Mouse (Mus musculus): ENCODE data around the gene Odf3l1. TPM values are rescaled to one million over a fixed set of nuclear protein-coding genes. Genes with fewer than 3 reads are reported as not detected.

The Odf3l1 gene
- total RNA-seq, 2 experiments from 2014 or later = not detected

DNA sequence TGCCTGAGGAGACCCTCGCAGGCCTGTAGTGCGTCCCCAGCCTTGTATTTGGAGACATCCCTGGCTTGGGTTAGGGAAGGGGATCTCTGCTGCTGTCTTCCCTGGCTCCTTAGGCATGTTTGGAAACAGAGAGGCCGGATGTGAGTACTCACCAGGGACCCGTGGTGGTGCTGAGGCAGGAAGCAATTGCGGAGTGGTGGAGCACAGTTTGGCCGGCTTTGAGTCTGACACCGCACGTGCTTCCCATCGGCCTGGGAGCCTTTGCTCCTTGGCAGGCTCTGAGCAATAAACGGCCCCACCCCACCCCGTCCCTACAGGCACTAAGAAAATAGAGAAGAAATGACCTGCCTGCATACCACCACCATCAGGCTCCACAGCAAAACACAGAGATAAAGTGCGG is 18.3 kb upstream of the Odf3l1 start:
- DNase-seq = peak; percentile 66 to 67
- intact Hi-C loops (cut with DNase I) = no loop called here

DNA sequence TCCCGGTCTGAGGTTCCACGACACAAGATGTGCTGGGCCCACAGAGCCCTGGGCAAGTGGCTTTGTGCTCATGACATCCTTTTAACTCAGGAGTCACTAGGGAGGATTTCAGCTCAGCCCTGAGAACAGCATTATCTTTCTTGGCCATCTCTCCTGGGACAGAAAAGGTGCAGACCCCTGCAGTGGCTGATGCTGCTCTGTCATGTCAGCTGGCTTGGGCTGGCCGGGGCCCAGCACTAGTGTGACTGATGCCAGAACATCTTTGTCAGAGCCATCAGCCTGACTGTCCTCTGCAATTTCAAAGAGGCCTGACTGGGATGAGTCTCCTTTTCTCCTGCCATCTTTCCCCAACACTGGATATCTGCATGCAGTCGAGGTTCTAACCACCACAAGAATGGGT is 17.8 kb upstream of the Odf3l1 start:
- DNase-seq = no peak
- intact Hi-C loops (cut with DNase I) = no loop called here

DNA sequence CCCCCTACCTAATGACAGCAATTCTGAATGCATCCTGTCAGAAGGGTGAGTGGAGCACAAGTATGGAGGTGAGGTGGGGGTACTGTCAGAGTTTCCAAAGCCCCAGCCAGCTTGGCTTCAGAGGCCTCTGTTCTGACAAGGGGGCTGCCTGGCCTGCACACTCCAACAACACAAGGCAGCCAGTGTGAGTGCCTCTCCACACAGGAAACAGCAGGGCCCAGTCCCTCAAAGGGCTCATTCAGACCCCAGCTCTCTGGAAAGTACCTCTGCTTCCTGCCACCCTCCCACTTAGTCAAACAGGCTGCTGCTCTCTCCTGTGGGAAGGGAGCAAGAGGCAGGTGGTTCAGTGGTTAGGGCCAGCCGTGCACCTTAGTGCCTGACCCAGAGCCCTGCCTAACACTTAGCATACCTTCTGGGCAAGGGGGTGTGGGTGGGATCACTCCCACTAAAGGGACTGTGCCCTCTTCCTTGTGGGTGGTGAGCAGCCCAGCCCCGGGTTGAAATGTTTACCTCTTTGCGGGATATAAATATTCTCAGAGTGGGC is 17.1 kb upstream of the Odf3l1 start:
- intact Hi-C loops (cut with DNase I) = no loop called here
- DNase-seq = no peak

DNA sequence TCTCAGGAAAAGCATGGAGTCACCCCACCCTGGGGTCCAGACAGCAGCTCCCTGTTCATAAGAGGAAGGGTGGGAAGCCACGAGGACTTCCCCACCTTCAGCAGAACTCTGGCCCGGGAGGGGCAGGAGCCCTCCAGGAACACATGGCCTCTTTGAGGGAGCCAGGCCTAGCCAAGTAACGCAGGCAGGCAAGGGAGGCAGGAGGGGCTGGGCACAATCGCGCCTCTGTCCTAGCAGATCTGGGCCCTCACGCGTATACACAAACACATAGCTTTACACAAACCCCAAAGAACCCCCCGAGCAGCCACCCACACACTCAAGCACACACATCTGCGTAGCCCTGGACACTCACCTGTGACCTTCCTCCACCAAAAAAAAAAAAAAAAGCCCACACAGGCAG is 16.3 kb upstream of the Odf3l1 start:
- no peak for DNase-seq
- intact Hi-C loops (cut with DNase I) = no loop called here

DNA sequence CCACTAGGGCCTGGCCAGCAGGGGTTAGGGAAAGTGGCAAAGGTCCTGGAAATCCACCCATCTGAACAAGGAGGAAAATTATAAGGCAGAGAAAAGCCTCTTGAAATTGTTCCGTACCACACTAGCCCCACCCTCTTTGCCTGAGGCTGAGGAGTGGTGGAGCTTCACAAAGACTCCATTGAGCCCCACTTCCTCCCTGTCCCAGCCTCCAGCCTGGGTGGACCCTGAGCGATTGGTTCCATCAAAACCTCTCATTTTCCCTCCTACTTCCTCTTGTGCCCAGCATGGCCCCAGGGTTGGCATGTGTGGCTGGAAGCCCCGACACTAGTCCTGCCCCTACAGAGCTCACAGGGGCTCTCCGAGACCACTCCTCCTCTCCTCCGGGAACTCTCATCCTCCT is 12.8 kb upstream of the Odf3l1 start:
- no peak for DNase-seq
- intact Hi-C loops (cut with DNase I) = no loop called here

DNA sequence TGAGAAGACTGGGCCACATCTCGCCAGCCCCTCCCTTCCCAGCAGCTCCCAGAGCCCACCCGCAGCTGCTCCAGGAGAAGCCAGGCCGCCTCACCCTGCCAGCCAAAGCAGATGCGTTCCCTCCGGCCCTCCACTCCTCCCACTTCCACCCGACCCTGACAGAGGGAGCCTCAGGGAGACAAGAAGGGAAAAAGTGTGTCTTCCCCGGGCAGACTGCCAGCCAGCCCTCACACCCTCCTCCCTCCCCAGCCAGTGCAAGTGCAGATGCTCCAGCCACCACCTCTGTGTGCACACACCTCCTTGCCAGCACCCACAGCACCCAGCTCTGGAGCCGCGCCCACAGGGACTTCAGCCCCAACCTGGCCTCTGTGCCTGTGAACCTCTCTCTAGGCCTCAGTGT is 12.3 kb upstream of the Odf3l1 start:
- intact Hi-C loops (cut with DNase I) = no loop called here
- no peak for DNase-seq

DNA sequence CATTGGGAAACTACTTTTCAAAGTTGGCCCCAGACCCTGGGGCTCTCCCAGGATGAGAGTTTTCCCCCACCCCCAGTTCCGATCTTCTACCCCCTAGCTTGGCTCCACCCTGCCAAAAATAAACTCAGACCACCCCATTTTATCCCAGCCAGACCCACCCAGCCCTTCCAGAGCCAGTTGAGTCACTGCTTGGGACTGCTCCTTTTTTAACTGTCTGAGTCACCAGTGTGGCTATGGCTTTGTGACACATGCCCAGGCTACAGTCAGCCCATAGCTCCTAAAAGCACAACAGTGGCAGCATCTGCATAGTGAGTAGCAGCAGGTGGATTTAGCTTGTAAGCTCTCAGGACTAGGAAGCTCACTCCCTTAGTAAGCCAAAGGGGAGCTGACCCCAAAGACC is 8.6 kb upstream of the Odf3l1 start:
- intact Hi-C loops (cut with DNase I) = no loop called here
- DNase-seq = no peak

DNA sequence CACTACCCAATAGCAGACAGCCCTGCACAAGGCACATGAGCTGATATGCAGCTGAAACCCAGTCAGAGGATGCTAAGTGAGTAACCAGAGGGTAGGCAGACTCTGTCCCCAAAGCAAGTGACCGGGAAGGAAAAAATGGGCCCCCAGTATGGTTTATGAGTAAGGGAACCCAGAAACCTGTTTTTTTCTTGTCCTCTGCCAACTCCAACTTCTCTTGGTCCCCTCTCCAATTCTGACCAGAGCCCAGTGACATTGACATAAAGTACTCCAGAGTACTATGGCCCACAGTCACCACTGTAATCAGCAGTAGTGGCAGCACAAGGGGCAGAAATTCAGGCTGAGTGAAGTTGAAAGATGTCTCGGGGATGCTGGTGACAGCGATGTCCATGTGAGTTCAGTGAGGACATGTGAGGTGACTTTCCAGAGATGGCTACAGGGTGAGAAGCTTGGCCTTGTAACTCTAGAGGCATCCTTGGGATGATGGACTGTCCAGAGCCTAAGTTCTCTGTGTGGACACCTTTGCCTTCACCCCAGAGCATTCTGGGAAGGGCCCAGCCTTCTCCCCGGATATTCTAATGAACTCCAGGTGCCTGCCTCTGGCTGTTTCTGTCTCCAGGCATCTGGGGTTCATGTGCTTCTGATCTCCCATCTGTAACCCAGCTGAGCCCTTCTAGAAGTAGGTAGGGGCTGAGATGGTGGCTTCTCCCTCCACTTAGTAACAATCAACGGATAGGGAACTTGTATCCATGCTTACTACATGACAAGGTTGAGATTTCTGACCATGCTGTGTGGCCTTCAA is 7.8 kb upstream of the Odf3l1 start:
- intact Hi-C loops (cut with DNase I) = no loop called here

DNA sequence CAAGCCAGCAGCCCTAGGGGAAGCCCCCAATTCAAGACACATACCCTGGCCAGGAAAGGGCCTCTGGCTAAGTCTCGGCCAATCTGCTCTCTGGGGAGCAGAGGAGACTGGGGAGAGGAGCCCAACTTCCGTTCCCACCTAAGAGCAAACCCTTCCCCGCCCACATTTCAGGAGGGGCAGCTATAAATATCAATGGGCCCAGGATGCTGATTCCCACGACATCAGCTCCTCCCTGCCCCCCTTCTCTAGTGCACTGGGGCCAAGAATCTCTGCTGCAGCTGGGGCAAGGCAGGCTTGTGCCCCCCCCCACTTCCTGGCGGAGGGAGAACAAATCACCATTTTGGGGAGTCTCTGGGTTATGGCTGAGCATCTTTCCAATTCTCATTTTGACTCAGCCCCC is 6.7 kb upstream of the Odf3l1 start:
- intact Hi-C loops (cut with DNase I) = no loop called here
- peak; percentile 59 to 73 for DNase-seq

More for the DNA sequence above, 7.8 kb upstream of the Odf3l1 start:
- DNase-seq = no peak

DNA sequence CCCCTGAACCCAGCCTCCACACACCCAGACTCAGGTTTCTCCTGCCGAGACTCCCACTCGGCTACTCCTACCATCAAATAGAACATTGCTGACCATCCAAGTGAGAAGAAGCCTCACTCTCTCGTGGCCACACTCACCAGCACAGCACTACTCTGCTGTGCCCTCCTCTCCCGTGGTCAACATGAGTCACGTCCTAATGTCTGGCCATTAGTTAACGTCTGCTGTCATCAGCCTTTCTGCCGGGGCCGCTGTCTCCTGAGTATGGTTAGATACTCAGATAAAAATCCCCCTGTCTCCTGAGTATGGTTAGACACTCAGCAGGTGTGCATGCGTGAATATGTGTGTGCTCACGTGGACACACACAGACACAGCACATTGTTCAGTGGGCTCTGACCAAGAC is 6.3 kb upstream of the Odf3l1 start:
- DNase-seq = no peak
- intact Hi-C loops (cut with DNase I) = no loop called here

DNA sequence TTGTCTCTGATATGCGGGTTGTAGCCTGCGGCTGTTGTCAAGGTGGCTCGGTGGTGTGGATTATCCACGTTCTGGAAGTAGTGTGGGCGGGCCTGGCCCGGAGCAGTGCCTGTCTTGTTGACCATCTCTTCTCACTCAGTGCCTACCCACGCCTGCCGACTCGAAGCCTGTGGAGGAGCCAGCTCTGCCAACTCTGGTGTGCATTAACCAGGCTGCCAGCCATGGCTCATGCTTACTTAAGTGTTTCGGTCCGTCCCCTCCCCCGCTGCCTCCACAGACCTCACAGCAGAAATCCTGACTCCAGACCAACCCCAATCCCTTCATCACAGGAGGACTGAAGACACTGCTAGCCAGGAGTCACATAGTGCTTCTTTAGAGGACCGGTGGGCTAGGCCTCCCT is 5.1 kb upstream of the Odf3l1 start:
- DNase-seq = no peak
- intact Hi-C loops (cut with DNase I) = no loop called here

DNA sequence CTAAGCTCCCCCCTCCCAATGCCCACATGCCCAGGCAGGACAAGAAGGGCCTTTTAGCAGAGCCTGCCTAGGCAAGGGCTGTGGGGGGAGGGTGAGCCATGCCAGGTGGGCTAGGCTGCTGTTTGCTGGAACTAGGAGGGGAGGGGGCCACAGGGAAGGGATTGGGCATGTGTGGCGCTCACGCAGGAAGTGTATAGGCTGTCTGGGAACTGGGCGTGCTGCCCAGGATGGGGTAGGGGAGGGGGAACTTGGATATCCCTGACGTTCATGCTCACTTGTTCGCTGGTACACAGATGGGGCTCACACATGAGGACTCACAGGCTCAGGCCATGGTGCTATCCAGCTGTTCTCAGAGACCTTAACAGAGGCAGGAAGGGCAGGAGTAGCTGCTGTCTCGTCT is 3.8 kb upstream of the Odf3l1 start:
- DNase-seq = peak; percentile 58 to 60

DNA sequence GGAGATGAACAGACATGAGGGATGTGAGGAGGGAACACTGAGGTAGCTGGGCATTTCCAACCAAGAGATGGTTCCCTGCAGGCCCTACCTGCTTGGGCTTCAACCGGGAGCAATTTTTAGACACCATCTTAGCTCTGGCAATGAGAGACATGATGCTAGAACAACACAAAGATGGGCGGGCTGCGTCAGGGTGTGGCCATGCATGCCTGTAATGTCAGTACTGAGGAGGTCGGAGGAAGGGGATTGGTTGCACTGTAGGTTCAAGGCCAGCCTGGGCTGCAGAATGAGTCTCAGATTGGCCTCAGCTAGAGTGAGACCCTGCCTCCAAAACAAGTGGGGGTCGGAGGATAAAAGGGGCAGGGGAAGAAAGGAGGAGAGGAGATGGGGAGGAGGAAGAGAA is 2.0 kb upstream of the Odf3l1 start:
- DNase-seq = no peak
- intact Hi-C loops (cut with DNase I) = no loop called here

More for the DNA sequence above, 3.8 kb upstream of the Odf3l1 start:
- intact Hi-C loops (cut with DNase I) = no loop called here

DNA sequence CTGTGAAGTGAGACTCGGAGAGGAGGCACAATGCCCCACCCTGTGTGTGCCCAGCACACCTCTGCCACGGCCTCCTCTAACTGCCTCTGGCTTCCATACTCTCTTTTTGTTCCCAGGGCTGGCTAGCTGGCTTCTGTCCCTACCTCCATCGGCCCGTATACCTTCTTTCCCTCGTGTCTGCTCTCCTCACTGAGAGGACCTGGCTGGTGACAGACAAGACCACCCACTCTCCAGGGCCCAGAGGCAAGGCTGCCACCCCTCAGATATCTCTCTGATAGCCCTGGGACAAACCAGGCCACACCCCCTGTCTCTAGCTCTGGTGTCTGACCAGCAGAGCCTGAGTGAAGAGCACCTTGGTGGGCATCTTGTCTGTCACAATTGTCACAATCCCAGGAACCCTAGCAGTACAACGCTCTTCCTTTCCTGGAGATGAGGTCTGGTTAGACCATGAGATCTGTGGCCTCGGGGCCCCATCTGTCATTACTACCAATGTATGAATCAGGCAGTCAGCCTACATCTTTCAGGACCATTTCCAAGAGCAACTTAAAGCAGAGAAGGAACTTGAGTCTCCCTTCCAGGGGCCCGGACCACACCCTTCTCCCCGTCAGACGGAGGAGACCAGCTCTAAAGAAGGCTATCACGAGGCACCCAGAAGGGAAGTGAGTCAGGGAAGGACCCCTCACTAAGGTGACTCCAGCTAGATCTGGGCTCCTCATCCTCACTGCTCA is 1.4 kb upstream of the Odf3l1 start:
- intact Hi-C loops (cut with DNase I) = no loop called here
- no peak for DNase-seq

DNA sequence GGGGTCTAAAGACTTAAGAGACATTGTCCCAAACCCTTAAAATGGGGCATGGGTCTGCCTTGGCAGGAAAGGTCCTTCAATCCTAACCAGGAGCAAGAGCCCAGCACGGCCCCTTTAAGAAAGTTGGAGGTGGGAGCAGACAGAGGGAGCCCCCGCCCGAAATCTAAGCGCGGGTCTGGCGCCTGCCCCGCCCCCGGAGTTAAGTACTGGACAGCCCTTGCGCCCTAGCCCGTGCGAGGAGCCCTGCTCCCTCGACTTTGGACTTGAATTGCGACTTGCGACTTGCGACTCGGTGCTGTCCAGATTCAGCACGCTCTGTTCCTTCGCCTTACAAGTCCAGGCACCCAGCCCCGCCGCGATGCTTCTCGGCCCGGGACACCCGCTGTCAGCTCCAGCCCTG is 353 bp upstream of the Odf3l1 start, which contains the start of gene Cspg4:
TSS of gene Cspg4 (plus strand) at position 202 of the 400 bp plus-strand sequence.
- peak; percentile 77 for DNase-seq
- intact Hi-C loops (cut with DNase I) = no loop called here

DNA sequence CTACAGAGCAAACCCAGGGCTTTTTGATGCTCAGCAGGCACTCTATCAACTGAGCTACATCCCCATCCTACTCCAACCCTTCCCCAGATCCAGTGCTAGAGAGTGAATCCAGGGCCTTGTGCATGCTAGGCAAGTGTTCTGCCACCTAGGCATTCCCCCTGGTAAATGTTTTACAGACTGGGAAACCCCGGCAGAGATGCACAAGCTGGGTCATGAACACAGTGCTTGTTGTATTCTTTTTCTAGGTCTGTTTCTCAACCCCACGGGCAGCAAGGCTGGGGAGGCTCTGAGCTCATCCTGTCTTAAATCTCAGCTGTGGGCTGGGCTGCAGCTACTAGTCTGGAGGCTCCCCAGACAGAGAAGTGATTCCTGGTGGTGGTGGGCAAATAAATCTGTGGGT is 1.6 kb downstream of the Odf3l1 start:
- DNase-seq = no peak
- intact Hi-C loops (cut with DNase I) = no loop called here

DNA sequence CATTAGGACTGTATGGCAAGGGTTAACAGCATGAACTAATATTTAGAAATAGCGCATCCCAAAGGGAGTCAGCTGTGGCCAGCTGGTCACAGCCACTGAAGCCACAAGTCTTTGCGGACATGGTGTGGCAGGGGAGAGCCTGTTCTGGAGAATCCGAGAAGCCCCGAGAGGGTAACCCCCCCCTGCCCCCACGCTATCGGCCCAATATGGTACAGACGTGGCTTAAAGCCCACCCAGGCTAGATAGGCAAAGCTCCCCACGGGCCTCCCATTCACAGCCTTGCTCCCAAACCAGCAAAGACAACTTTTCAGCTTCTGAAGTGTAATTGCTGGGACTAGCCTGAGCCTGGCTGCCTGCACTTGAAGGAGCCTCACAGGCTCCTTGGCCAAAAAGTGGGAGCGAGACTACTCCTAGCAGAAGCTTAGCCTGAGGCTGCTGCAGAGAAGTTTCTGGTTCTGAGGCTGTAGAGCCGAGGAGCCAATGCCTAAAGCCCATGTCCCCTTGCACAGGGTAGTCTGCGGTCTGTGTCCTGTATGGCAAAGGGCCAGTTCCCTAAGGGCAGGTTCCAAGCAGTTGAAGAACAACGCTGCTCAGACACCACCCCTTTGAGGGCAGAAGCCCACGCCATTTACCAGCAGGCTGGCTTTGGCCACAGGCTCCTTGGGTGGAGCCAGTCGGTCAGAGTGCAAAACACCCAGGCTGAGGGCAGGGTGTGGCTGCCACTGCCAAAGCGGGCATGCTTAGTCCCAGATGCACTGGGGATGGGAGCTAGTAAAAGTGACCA is 3.8 kb downstream of the Odf3l1 start:
- peak; percentile 57 to 64 for DNase-seq

DNA sequence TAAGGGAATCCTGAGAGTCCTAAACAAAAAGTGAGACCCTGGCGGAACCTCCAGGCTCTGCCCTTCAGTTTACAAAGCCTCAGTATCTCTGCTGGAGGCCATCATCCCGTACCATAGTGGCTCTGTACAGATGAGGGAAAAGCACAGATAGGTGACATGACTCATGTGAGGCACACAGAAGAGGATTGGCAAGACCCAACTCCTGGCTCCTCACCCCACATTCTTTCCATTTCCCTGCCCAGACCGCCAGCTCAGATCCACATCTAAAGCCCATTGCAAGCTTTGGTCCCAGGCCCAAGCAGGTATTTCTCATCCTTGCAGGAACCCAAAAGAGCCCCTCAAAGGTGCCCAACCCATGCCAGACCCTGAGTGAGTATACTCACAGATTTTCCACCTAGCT is 4.4 kb downstream of the Odf3l1 start:
- no peak for DNase-seq
- intact Hi-C loops (cut with DNase I) = no loop called here

More for the DNA sequence above, 3.8 kb downstream of the Odf3l1 start:
- intact Hi-C loops (cut with DNase I) = no loop called here

DNA sequence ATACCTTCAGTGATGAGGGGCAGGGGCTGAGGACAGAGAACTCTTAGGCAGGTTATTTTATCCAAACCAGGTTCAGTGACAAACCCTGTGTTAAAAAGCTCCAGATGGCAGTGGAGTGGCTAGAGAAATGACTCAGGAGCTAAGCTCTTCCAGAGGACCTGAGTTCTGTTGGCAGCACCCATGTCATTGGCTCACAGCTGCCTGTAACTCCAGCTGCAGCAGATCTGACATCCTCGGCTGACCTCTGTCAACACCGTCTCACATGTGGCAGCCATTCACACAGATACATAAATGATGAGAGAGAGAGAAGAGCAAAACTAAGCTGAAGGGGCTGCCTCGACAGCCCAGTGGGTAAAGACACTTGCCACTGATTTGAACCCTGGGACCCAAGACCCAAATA is 7.0 kb downstream of the Odf3l1 start:
- intact Hi-C loops (cut with DNase I) = no loop called here
- no peak for DNase-seq

DNA sequence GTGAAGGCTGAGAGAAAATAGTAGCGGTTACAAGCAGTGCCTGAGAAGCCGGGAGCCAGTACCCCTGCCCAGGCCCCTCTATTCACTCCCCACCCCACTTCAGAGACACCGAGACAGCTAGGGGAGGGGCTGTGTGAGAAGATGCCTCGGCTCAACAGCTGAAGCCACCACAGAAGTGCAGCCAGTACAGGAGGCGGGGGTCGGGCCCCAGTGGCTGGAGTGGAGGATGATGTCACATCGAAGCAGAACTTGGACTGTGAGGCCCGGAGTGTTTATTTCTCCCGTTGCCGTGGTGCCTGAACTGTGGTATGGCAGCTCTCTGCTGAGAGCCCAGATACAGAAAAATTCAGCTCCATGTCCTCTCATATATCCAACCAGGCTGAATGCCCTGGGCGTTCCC is 12.7 kb downstream of the Odf3l1 start:
- intact Hi-C loops (cut with DNase I) = no loop called here
- peak; percentile 59 to 66 for DNase-seq

DNA sequence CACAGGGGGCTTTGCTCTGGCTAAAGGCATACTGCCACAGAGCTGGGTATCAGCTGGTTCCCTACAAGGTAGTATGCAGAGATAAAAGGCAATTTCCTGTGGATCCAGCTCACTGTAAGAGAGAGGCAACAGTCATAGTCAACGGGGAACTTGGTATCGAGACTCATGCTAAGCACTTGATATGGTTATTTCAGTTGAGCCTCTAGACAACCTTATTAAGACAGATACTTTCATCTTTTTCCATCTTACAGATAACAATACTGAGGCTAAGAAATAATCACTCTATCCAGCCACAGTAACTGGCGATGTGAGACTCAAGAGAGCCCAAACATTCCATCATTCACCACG is 13.6 kb downstream of the Odf3l1 start:
- no peak for DNase-seq
- intact Hi-C loops (cut with DNase I) = no loop called here
